Mouse (Mus musculus): ENCODE measurements around the gene Trir.

Gene Trir

DNA sequence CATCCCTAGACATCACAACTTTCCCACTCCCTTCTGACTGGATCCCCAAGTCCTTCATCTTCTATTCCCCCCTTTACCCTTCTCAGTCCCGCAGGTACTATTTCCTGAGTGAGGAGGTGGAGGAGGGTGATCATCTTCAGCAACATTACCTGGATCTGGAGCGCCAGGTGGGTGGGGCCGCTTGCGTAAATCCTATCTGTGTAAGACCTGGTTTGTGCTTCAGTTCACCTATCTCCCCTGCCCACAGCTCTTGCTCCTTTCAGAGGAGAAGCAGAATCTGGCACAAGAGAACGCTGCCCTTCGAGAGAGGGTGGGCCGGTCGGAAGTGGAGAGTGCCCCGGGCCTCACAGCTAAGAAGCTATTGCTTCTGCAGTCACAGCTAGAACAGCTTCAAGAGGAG is 32.2 kb upstream of the Trir start:
- no peak for DNase-seq (ENCODE audit: low spot score)

DNA sequence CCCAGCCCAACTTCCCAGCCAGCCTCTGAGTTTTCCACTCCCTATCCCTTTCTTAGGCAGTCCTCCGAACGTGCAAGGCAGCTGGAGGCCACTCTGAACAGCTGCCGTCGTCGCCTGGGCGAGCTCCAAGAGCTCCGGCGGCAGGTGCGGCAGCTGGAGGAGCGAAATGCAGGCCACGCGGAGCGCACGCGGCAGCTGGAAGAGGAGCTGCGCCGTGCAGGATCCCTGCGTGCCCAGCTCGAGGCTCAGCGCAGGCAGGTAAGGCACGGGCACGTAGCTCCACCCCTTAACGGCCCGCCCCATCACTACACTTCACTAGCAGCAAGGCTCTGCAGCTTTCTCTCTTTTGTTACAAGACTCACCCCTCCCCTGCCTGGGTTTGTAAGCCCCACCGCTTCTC is 30.9 kb upstream of the Trir start:
- no peak for DNase-seq (ENCODE audit: low spot score)

- no peak for DNase-seq (ENCODE audit: low spot score)
Measured at GRCm38 (mm10) chr8:84996978-84997377, 29.6 kb upstream of the Trir start.

- peak; percentile 90 for DNase-seq (ENCODE audit: low spot score)
Measured at GRCm38 (mm10) chr8:84997649-84998295, 28.9 kb upstream of the Trir start.

GRCm38 (mm10) chr8:85007686-85008085 is 18.9 kb upstream of the Trir start:
- DNase-seq (ENCODE audit: low spot score): peak; percentile 41

DNA sequence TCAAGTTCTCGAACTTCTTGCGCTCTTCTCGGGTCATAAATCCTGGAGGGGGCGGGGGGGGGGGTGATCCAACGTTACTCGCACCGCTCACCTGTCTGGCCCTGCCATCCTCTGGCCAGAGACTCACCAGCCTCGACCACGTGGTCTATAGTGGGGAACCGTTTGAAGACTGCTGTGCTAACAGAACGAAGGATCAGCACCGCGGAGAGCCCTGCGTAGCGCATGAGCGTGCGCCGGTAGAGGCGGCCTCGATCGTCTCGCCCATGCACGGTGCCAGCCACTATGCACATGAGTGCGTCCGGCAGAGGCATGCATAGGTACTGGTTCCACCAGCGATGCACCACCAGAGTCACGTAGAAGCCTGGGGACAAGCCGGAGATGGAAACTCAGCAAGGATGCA is 15.4 kb upstream of the Trir start:
- no peak for DNase-seq (ENCODE audit: low spot score)

- peak; percentile 81 for DNase-seq (ENCODE audit: low spot score)
Measured at GRCm38 (mm10) chr8:85013230-85013840, 13.3 kb upstream of the Trir start.

DNA sequence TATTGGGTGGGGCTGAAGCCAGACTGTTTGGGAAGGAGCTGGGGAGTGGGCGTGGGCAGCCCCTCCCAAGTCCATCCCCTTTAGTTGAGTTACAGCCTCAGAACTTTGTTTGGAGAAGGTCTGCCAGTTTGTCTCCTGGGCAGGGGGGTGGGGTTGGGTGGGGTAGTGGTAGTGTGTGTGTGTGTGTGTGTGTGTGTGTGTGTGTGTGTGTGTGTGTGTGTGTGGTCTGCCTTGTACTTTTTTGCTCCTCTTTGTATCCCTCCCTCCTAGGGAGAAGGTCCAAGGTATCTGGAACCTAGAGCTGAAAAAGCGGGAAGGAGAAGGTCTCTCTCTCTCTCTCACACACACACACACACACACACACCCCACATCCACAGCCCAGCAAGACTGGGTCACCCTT is 12.2 kb upstream of the Trir start, which contains the start of gene Best2:
TSS of gene Best2 (minus strand) at position 101 of the 400 bp plus-strand sequence.
- DNase-seq (ENCODE audit: low spot score): no peak

- no peak for DNase-seq (ENCODE audit: low spot score)
Measured at GRCm38 (mm10) chr8:85016724-85017123, 9.9 kb upstream of the Trir start.

DNA sequence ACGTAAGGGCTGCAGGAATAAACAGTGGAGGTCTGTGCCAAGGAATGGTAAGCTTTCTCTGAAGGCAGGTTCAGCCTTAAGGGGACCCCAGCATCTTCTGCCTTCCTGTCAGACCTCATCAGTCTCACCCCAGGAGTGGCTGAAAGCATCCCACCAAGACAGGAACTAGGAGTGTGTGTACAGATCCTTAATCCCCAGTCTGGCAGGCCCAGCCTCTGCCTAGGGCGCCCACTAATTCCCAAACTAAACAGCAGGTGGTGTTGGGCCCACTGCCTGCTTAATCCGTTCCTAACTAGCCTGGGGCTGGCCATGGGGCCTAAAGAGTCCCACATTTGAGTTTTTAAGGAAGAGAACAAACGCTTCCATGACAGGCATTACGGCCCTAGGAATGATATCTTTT is 9.4 kb upstream of the Trir start:
- no peak for DNase-seq (ENCODE audit: low spot score)

DNA sequence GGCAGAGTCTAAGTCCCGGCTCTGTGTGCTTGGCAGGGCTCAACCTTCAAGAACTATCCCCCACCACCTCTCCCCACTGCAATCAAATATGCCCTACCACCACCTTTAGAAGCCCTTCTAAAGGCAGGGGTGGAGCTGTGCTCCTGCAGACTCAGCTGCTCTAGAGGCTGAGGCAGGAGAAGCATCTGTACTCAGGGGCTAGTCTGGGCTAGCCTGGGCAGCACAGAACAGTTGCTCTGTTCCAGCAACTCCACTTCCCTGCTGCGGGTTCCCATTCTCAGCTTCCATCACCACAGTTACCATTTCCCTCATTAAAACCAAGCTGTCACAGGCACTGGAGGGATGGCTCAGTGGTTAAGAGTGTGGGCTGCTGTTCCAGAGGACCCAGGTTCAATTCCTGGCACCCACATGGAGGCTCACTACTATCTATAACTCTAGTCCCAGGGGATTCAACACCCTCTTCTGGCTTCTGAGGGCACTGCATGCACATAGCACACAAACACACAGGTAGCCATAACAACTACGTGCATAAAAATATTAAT is 5.0 kb upstream of the Trir start:
- DNase-seq (ENCODE audit: low spot score): no peak

GRCm38 (mm10) chr8:85023846-85024245 is 2.8 kb upstream of the Trir start:
- DNase-seq (ENCODE audit: low spot score): no peak

- DNase-seq (ENCODE audit: low spot score): peak; percentile 93
Measured at GRCm38 (mm10) chr8:85025098-85025932, 1.3 kb upstream of the Trir start, which contains the start of gene Asna1. Asna1 (minus strand) TSS chr8:85025281.

- no peak for DNase-seq (ENCODE audit: low spot score)
Measured at GRCm38 (mm10) chr8:85027516-85027855, 863 bp downstream of the Trir start.

DNA sequence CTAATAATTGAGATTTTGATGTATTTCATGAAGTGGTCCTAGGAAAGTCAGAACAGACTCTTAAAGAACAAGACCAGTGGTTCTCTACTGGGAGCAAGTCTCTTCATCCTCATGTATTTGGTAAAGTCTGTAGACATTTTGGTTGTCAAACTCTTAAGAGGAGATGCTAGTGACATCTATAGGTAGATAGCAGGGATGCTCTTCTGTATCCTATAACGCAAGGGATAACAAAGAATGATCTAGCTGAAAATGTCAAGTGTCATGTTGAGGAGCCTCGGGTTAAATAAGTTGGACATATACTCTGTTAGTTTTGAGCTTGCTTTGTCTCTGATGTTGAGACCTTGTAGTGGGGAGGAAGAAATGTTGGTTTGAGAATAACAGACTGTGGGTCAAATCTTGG is 1.3 kb downstream of the Trir start:
- no peak for DNase-seq (ENCODE audit: low spot score)

GRCm38 (mm10) chr8:85029271-85029670 is 2.6 kb downstream of the Trir start:
- no peak for DNase-seq (ENCODE audit: low spot score)

- DNase-seq (ENCODE audit: low spot score): no peak
Measured at GRCm38 (mm10) chr8:85032622-85033311, 6.1 kb downstream of the Trir start.

- no peak for DNase-seq (ENCODE audit: low spot score)
Measured at GRCm38 (mm10) chr8:85033867-85034266, 7.2 kb downstream of the Trir start.

DNA sequence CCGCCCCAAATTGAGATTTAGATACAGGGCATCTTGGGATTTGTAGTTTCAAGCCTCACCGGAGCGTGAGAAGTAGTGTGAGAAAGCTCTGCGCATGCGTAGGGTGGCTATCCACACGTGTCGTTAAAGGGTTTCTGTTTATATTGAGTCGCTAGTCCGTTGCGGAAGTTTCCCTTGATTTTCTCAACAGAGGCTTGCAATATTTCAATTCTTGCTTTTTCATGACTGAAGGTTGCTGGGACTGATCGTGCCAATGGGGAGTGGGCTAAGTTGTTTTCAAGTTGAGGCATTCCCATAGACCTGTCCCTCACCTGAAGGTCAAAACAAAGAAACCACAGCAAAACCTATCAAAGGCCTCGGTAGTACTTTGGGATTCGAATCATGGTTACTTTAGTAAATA is 8.1 kb downstream of the Trir start:
- peak; percentile 84 for DNase-seq (ENCODE audit: low spot score)

- DNase-seq (ENCODE audit: low spot score): no peak
Measured at GRCm38 (mm10) chr8:85035165-85035727, 8.6 kb downstream of the Trir start.

DNA sequence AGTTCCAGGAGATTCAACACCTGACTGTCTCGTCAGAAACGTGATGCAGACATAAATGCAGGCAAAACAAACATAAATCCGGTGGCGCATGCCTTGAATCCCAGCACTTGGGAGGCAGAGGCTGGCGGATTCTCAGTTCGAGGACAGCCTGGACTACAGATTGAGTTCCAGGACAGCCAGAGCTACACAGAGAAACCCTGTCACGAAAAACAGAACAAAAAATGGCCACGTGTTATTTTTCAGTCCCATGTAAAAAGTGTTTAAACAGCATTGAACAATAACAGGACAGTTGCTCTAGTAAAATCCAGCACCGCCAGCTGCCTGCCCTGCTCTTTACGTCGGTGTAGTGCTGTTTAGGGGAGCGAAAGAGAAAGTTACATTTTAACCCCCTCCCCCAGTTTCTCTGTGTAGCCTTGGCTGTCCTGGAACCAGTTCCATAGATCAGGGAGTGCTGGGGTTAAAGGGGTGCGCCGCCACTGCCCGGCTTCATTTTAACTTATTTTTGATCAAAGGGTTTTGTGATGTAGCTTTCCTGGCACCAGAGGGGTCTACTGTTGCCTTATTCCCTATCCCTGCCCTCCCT is 9.2 kb downstream of the Trir start:
- DNase-seq (ENCODE audit: low spot score): peak; percentile 47

GRCm38 (mm10) chr8:85036381-85036717 is 9.7 kb downstream of the Trir start:
- DNase-seq (ENCODE audit: low spot score): no peak

Data from T-cell, adult 2 months (primary cell).